Mouse (Mus musculus) bone marrow, adult 2 months (tissue): ENCODE results near the gene Rtraf.
A peak's percentile ranks its signal among the peaks of the same experiment; 100 is the strongest.

Source experiments
- CTCF ChIP-seq: fragments of 200-500 bp; IDR thresholded peaks from 2 replicates; pipeline ENCODE4 v1.5.1; 2011; ENCODE audit warnings: low read length, control low read depth; ENCODE audit not compliant: control insufficient read depth, insufficient read depth
- POLR2A ChIP-seq: fragments of 200-500 bp; IDR thresholded peaks from 2 replicates; pipeline ENCODE4 v1.6.1; 2011; ENCODE audit warnings: low read depth, mild to moderate bottlenecking, control low read depth, low read length, borderline replicate concordance; ENCODE audit not compliant: control insufficient read depth

GRCm38 (mm10) chr14:19839600-19840332 is 16.1 kb upstream of the Rtraf start:
- TF ChIP-seq CTCF (peak; percentile 22; the same call in 1 of the 2 replicates), POLR2A (no peak)
